Mouse (Mus musculus): ENCODE data around the gene Trp53tg5.

Trp53tg5 gene

GRCm38 (mm10) chr2:164473624-164474023, at the start of gene Trp53tg5:
Gene Trp53tg5 (minus strand): TSS chr2:164473724.
- no peak for ATAC-seq (ENCODE audit: insufficient number of reproducible peaks, low FRiP score, low TSS enrichment)

- ATAC-seq (ENCODE audit: insufficient number of reproducible peaks, low FRiP score, low TSS enrichment) = no peak
Observed at GRCm38 (mm10) chr2:164522280-164522679, 48.8 kb upstream of the Trp53tg5 start.

DNA sequence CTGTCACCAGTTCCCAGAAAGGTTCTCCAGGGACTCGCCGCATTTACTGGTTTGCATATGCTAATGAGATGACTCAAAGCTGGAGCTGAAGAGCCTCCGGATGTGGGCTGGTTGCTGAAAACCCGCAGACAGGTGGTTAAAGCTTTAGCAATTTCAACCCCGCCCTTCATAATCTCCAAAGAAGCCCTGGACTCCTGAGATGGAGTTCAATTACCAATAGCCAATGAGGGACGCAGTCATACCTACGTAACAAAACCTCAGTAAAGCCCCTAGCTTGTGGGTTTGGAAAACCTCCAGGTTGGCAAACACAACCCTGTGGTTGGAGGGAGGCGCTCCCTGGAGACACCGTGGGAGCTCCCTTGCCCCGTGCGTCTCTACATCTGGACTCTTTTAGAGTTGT, 48.3 kb upstream of the Trp53tg5 start:
- no peak for ATAC-seq (ENCODE audit: insufficient number of reproducible peaks, low FRiP score, low TSS enrichment)

- no peak for ATAC-seq (ENCODE audit: insufficient number of reproducible peaks, low FRiP score, low TSS enrichment)
Observed at GRCm38 (mm10) chr2:164520782-164521181, 47.3 kb upstream of the Trp53tg5 start.

DNA sequence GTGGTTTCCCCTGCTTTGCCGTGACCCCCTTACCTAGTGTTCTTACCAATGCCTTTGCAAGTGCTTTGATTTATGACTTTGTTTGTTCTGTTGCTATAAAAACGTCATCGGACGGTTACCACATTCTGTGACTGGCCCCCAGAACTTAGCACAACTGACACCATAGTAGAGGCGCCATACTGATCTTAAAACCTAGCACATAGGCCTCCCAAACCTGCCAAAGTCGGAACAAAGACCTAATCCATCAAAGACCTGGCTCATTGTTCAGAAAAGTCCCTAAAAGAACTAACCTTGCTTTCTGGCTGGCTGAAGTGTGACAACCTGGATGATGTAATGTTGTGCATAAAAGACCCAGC, 45.6 kb upstream of the Trp53tg5 start:
- no peak for ATAC-seq (ENCODE audit: insufficient number of reproducible peaks, low FRiP score, low TSS enrichment)

DNA sequence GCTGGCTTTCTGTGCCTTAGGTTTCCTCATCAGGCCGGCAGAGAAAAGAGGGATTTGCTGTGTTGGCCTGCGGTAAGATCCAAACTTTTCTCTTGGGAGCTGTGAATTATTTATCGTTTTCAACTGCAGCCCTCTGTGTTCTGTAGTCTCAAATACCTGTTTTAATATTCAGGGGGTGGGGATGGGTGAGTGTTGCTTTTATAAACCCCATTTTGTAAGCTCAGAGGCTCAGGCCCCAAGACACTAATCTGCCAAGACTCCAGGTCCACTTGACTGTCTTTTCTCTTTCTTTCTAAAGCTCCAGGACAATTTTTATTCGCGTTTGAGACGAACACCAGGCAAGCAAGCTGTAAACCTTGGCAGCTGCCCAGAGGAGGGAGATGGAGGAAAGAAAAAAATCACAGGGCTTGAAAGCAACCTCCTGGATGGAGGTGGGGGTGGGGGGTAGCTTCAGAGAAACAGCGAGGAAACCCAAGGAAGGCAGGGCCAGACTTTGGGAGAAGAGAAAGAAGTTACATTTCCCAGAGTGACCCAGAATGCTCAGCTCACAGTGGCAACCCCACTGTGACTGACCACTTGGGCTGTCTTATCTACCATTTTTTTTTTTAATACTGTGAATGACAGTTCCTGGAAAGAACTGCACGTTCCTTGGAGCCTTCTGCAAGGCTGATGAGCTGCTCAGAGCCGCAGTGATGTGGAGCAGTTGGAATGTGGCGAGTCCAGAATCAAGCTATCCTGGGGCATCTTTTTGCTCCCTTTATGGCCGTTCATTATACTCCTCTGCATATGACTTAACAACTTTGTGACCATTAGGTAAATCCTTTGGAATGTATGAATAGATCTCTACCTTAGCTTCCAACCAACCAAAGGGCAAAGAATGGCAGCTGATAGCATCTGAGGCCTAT, 45.0 kb upstream of the Trp53tg5 start:
- ATAC-seq (ENCODE audit: insufficient number of reproducible peaks, low FRiP score, low TSS enrichment) = no peak

DNA sequence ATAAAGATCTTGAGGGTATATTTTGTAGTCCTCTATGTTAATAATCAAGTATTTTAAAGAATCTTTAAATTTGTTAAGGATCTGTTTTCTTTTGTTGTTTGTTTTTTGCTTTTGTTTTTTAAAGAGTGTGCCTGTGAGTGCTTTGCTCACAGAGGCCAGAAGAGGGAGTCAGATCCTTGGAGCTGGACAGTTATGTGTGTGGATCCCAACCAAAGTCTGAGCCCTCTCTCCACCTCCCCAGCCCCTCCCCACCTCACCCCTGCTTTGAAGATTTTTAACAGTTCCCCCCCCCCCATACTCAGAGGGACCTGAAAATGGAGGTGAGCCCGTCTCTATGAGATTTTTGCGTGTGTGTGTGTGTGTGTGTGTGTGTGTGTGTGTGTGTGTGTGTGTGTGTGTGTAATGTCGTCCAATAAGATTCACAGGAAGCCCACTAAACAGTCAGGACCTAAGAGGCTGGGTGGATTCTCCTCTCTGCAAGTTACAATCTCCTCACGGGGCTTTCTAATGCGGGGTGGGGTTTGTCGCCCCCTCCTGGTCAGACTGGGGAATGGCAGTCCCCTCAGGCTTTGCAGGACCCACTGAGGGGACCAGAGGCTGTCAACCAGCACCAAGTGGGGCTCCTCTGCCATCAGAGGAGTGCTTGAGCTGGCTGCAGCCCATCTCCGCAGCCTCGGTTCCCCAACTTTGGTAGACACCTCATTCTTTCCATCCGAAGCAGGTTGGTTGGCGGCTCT, 44.1 kb upstream of the Trp53tg5 start:
- no peak for ATAC-seq (ENCODE audit: insufficient number of reproducible peaks, low FRiP score, low TSS enrichment)

DNA sequence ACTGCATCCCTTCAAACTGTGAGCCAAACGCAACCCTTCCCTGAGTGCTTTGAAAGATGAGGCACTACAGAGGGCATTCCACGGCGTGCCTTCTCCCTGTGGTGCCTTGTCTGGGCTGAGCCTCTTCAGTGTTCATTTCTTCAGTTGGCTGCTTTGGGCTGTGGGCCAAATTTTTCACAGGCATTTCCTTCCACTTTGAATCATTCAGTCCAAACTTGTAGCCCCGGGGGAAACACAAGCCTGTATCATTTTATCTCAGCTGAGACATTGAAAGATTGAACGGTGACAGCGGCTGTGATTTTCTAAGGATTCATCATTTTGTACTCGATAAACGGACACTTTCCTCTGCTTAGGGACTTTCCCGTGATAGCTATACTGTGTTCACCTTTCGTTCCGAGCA, 43.1 kb upstream of the Trp53tg5 start:
- ATAC-seq (ENCODE audit: insufficient number of reproducible peaks, low FRiP score, low TSS enrichment) = no peak

- no peak for ATAC-seq (ENCODE audit: insufficient number of reproducible peaks, low FRiP score, low TSS enrichment)
Observed at GRCm38 (mm10) chr2:164515897-164516296, 42.4 kb upstream of the Trp53tg5 start.

DNA sequence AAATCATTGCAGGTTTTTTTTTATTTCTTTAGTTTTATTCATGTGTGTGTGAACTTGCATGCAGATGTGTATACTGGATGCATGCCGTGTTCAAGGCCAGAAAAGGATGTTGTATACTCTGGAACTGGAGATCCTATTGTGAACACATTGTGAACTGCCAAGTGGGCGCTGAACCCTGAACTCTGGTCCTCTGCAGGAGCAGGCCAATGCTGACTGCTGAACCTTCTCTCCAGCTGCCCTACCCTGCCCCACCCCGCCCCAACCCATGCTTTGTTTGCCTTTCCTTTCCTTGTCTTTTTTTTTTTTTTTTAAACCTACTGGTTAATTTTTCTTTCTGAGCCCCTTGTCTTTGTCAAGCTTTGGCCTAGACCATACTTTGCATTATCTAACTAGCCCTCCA, 41.4 kb upstream of the Trp53tg5 start:
- no peak for ATAC-seq (ENCODE audit: insufficient number of reproducible peaks, low FRiP score, low TSS enrichment)

GRCm38 (mm10) chr2:164513389-164513788, 39.9 kb upstream of the Trp53tg5 start:
- no peak for ATAC-seq (ENCODE audit: insufficient number of reproducible peaks, low FRiP score, low TSS enrichment)

DNA sequence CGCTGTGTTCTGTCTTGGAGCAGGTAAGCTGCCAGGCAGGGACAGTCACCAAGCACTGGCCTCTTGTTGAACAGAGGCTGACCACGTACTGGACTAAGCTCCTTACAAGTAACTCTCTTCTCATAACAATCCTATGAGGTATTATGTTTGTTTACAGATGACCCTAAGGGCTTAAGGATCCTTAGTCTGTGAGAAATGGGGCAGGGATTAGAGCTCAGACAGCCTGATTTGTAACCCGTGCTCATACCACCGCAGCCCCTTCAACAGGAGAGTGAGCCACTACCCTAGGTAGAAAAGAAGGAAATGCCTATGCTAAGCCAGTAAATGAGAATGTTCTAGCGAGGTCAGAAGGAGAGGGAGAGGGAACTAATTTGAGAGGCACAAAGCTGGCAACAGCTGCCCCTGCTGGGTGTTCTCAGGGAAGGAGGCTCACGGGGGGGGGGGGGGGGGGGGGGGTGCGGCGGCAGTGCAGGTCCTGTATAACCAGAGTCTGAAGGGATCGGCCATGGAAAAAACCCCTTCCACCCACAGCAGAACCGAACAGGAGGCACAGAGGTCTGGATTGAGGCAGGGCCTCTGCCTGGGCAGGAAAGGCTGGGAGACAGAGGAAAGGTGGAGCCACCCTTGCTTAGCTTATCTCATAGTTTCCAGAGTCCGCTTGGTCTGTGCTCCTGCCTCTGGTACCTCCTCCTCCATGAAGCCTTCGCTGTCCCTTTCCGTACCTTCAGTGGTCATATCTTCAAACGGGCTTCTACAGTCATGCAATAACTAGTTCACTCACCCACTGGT, 38.8 kb upstream of the Trp53tg5 start:
- no peak for ATAC-seq (ENCODE audit: insufficient number of reproducible peaks, low FRiP score, low TSS enrichment)

- no peak for ATAC-seq (ENCODE audit: insufficient number of reproducible peaks, low FRiP score, low TSS enrichment)
Observed at GRCm38 (mm10) chr2:164510621-164511190, 37.2 kb upstream of the Trp53tg5 start.

DNA sequence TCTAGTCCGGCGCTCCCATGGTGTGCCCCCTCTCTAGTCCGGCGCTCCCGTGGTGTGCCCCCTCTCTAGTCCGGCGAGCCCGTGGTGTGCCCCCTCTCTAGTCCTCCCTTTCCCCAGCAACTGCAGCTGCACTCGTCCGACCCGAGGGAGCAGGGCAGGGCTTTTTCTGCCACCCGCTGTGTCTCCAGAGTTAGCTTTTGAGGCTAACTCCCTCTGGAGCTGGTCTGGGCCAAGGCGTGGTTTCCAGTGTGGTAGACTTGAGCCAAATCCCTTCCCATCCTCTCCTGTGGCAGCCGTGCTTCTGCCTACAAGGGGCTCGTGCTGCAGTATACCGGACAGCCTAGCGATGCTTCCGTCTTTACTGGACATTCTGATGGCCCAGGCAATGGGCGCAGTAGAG, 34.3 kb upstream of the Trp53tg5 start:
- no peak for ATAC-seq (ENCODE audit: insufficient number of reproducible peaks, low FRiP score, low TSS enrichment)

DNA sequence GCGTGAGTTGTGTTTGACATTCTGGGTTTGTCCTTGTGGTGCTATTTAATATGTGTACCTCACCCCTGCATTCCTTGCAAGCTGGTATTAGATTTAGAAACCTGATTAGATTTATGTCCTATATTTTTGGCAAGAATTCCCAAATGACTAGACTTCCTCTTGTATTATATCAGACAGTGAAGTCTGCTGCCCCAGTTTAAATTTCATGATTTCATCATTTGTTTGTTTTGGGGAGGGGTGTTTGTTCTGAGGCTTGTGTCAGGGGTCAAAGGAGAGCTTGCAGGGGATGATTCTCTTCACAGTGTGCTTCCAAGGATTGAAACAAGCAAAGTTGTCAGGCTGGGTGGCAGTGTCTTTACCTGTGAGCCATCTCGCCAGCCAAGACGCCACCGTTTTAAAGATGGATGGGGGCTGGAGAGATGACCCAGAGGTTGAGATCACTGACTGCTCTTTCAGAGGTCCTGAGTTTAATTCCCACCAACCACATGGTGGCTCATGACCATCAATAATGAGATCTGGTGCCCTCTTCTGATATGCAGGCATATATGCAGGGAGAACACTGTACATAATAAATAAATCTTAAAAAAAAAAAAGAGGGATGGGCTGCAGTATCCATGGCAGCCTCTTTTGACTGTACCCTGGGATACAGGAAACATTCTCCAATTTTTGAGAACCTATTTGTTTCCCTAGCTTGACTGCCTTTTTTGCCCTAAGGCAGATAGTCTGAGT, 32.3 kb upstream of the Trp53tg5 start:
- ATAC-seq (ENCODE audit: insufficient number of reproducible peaks, low FRiP score, low TSS enrichment) = no peak

GRCm38 (mm10) chr2:164504919-164505318, 31.4 kb upstream of the Trp53tg5 start:
- ATAC-seq (ENCODE audit: insufficient number of reproducible peaks, low FRiP score, low TSS enrichment) = no peak

GRCm38 (mm10) chr2:164500511-164500910, 27.0 kb upstream of the Trp53tg5 start:
- no peak for ATAC-seq (ENCODE audit: insufficient number of reproducible peaks, low FRiP score, low TSS enrichment)

DNA sequence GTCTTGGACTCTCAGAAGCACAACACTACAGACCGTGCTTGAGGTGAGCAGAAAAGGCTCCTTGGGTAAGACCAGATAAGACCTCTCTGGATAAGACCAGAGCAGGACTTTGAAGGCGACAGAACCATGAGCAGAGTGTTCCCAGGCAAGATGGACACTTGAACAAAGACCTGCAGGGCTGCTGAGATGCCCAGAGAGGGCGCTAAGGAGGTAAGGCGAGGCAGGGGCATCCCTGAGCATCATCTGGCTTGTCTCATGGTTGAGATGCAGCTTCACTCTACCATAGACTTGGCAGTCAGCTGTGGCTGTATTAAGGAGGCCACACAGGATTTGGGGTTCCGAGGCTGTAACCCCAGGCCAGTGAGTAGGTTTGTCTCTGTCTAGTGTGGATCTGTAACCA, 25.8 kb upstream of the Trp53tg5 start:
- ATAC-seq (ENCODE audit: insufficient number of reproducible peaks, low FRiP score, low TSS enrichment) = no peak

DNA sequence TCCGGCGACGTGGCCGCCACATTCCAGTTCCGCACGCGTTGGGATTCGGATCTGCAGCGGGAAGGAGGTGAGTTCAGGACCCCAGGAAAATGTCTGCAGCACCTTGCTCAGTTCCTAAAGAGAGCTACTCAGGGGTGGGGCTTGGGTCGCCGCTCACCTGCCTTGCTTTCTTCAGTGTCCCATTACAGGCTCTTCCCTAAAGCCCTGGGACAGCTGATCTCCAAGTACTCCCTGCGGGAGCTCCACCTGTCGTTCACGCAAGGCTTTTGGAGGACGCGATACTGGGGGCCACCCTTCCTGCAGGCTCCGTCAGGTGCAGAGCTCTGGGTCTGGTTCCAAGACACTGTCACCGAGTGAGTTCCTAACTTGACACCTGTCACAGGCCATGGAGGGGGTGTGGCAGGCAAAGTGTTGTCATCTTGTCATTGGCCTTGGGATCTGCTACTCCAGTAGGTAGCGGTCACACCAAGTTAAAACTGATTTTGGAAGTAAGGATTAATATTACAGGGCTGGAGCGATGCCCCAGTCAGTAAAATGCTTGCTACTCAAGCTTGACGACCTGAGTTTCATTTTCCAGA, 24.3 kb upstream of the Trp53tg5 start:
- no peak for ATAC-seq (ENCODE audit: insufficient number of reproducible peaks, low FRiP score, low TSS enrichment)
